Mouse (Mus musculus): ENCODE results near the gene Ceacam9.

DNA sequence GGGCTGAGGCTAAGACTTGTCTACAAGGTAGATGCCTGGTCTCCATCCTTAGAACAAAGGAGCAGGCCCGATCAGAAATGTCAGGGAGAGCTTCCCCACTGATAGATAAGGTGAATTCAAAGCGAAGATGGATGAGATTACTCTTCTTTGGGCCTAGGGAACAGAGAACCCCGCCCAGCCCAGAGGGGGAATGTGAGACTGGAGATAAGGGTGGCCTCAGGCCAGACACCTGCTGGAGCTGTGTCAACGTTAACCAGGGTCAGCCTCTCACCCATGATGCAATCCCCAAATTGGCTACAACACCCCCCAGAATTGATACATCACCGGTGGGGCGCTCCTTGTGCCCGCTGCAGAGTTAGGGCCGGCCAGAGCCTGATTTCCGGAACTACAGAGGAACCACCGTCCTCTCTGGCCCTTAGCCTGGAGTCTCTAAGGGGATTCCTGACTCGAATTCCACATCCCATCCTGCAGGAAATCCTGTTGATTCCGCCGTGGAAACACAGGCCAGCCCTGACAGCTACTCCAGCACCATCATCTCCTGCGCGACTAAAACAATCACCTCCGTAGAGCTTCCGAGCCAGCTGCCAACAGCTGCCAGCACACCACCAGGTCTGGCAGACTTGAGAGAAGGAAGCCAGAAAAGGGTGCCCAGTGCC, 33.8 kb downstream of the Ceacam9 start:
- TF ChIP-seq CTCF (IDR thresholded peaks at IDR 0.05; ENCODE audit: insufficient read depth, low read depth, low read length), result no peak
- TF ChIP-seq POLR2A (IDR thresholded peaks at IDR 0.05; ENCODE audit: insufficient read depth, low read depth, low read length), result no peak
